13 mouse cellular contexts compared by ENCODE assay signal in the genomic region with DNA sequence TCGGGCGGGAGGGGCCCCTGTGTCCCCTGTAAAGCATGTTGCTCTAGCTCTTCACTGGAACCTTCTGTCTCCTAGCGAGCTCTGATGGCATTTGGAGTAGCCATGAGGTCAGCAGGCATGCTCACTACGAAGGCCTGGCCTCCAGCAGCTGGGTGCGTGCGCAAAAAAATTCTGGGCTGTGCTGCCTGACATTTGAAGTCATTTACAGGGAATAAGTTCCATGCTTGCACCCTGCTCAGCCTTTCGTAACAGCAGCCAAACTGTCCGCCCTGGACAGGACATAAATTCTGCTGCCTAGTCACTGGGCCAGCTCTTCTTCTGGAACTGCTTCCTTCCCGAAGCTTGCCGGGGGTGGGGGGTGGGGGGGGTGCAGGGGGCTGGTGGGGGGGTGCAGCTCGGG. TPM values are rescaled to one million over a fixed set of nuclear protein-coding genes. Genes with fewer than 3 reads are reported as not detected.
A peak's percentile ranks its signal among the peaks of the same experiment; 100 is the strongest.
DNase-seq lines count a peak whose midpoint lies in the region; ATAC-seq lines count a peak whose summit lies in the region.
"Had no signal": no experiment of that assay in that cellular context is flagged by ENCODE, and none has a peak within 500 bp of the region (broad histone marks: within the 10 kb centered on the region; RNA-seq: fewer than 3 reads in every experiment).

No protein-coding gene starts in this region.

- H3K27me3 ChIP-seq in embryonic facial prominence, embryonic 15.5 days, result no peaks in the 10 kb centered on the region

- no peak overlapping the region for H3K9ac ChIP-seq in embryonic facial prominence, embryonic 15.5 days
- H3K9ac ChIP-seq: liver, postnatal 0 days had no signal

- peak; percentile 36; the same call in 1 of the 2 replicates for ATAC-seq in embryonic facial prominence, embryonic 15.5 days (ENCODE audit: insufficient number of reproducible peaks, low FRiP score, low TSS enrichment, low read depth)
- ATAC-seq: liver, postnatal 0 days had no signal

- peak; percentile 33 for DNase-seq in testis, postnatal 14 days (ENCODE audit: low spot score)
- no peak for DNase-seq in testis, postnatal 10 days (ENCODE audit: low spot score)
- peak; percentile 81 for DNase-seq in kidney, postnatal 10 days
- DNase-seq in cerebellum, adult 8-10 months, result no peak
- no peak for DNase-seq in cerebellum, adult 11-12 months
- DNase-seq in Muller cell, postnatal 12 days (ENCODE audit: inconsistent ontology term), result no peak
- DNase-seq: embryo, embryonic 11 days; gastrocnemius, postnatal 36 days; liver, postnatal 0 days; right cerebral cortex, postnatal 4 days; thymus, postnatal 36 days had no signal

- no peaks in the 10 kb centered on the region for H3K9me3 ChIP-seq in embryonic facial prominence, embryonic 15.5 days (replicated peaks)
- H3K9me3 ChIP-seq: G1E had no signal

- no peaks in the 10 kb centered on the region for H3K36me3 ChIP-seq in embryonic facial prominence, embryonic 15.5 days
- H3K36me3 ChIP-seq: G1E had no signal

- peaks cover 8% of the 10 kb centered on the region; the same call in 1 of the 2 replicates for H3K4me1 ChIP-seq in embryonic facial prominence, embryonic 15.5 days

- H3K4me2 ChIP-seq in embryonic facial prominence, embryonic 15.5 days (replicated peaks), result no peak overlapping the region

- H3K27ac ChIP-seq in embryonic facial prominence, embryonic 15.5 days (replicated peaks), result peak overlapping the region; percentile 58; the same call in 1 of the 2 replicates

- WGBS in embryonic facial prominence, embryonic 15.5 days, result 41% methylated on average over 11 of the region's 11 CpGs

- no peak overlapping the region for H3K4me3 ChIP-seq in embryonic facial prominence, embryonic 15.5 days (replicated peaks)

RNA-seq across cellular contexts. Expression of a gene that starts 20.0 kb away (rescaled TPM):
- polyA plus RNA-seq in embryonic facial prominence, embryonic 15.5 days (2015; fragmentation: Nextera tagmentation; extraction: Ambion mirVana), result 100.0 and 102 TPM in 2 replicates

RNA-seq across cellular contexts. Expression of a gene that starts 22.2 kb away (rescaled TPM):
- polyA plus RNA-seq in embryonic facial prominence, embryonic 15.5 days (2015; fragmentation: Nextera tagmentation; extraction: Ambion mirVana), result 12.4 and 16.7 TPM in 2 replicates

RNA-seq across cellular contexts. Expression of a gene that starts 27.2 kb away (rescaled TPM):
- polyA plus RNA-seq in embryonic facial prominence, embryonic 15.5 days (2015; fragmentation: Nextera tagmentation; extraction: Ambion mirVana), result 21.7 and 23.5 TPM in 2 replicates
- polyA plus RNA-seq: G1E had no signal

RNA-seq across cellular contexts. Expression of a gene that starts 57.3 kb away (rescaled TPM):
- 85.9 and 102 TPM in 2 replicates for polyA plus RNA-seq in embryonic facial prominence, embryonic 15.5 days (2015; fragmentation: Nextera tagmentation; extraction: Ambion mirVana)

Comparison
In these comparisons a context has a peak if more than half of its experiments do, and no peak if none do; other contexts are left out.
1. DNase-seq: peak in testis, postnatal 14 days (single experiment) and kidney, postnatal 10 days (single experiment); none in testis, postnatal 10 days (single experiment), cerebellum, adult 8-10 months (single experiment), cerebellum, adult 11-12 months (single experiment) and Muller cell, postnatal 12 days (single experiment).